Mouse (Mus musculus): ENCODE measurements at regions not wholly inside any gene's neighbourhood (a gene's known extent, or its start where the extent isn't known, plus 50 kb on each side); places are given as distances from the start of the nearest gene placed in this dataset.

- WGBS = 56% methylated on average over 4 of the region's 4 CpGs
- H3K4me2 ChIP-seq (replicated peaks) = no peak overlapping the region
- no peaks in the 10 kb centered on the region for H3K36me3 ChIP-seq
- no peak overlapping the region for H3K4me3 ChIP-seq
- no peak overlapping the region for H3K27ac ChIP-seq (replicated peaks)
- no peaks in the 10 kb centered on the region for H3K4me1 ChIP-seq
- no peaks in the 10 kb centered on the region for H3K9me3 ChIP-seq
- 0 out of 2 replicates have a peak, but pooled peaks cover 5% of the 10 kb centered on the region for H3K27me3 ChIP-seq
- no peak for ATAC-seq (replicated peaks)
- no peak overlapping the region for H3K9ac ChIP-seq (replicated peaks)
Observed at GRCm38 (mm10) chr2:180396664-180397377, 59.2 kb upstream of the Slco4a1 start.

DNA sequence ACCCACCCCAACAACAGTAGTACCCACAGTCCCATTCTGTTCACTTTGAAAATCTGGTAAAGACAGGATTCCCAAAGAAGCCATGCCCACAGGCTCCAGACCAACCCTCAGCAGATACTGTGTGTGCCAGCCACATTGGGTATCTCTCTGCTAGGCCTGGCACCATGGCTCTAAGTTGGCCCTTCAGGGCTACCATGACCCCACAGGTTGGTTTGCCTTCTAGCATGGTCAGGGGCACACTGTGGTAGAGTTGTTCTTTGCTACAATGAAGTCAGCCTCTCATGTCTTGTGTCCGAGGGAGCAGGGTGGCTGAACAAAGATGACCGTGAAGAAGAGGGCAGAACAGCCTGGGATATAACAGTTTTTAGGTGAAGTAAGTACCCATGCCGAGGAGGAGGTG, 59.8 kb upstream of the Slco4a1 start:
- Histone ChIP-seq H3K36me3 (no peaks in the 10 kb centered on the region), H3K27ac (replicated peaks) (no peak overlapping the region), H3K4me1 (no peaks in the 10 kb centered on the region), H3K4me3 (no peak overlapping the region), H3K4me2 (replicated peaks) (no peak overlapping the region), H3K27me3 (0 out of 2 replicates have a peak, but pooled peaks cover 5% of the 10 kb centered on the region), H3K9me3 (no peaks in the 10 kb centered on the region), H3K9ac (replicated peaks) (no peak overlapping the region)
- WGBS = 73% methylated on average over 3 of the region's 3 CpGs
- ATAC-seq (replicated peaks) = no peak

- no peak overlapping the region for H3K27ac ChIP-seq (replicated peaks)
- ATAC-seq (replicated peaks) = no peak
- no peaks in the 10 kb centered on the region for H3K4me1 ChIP-seq
- H3K4me3 ChIP-seq = no peak overlapping the region
- 63% methylated on average over 11 of the region's 11 CpGs for WGBS
- no peak overlapping the region for H3K9ac ChIP-seq (replicated peaks)
- 0 out of 2 replicates have a peak, but pooled peaks cover 5% of the 10 kb centered on the region for H3K27me3 ChIP-seq
- no peaks in the 10 kb centered on the region for H3K9me3 ChIP-seq
- no peak overlapping the region for H3K4me2 ChIP-seq (replicated peaks)
- H3K36me3 ChIP-seq = no peaks in the 10 kb centered on the region
Observed at GRCm38 (mm10) chr2:180395279-180396034, 60.6 kb upstream of the Slco4a1 start.

GRCm38 (mm10) chr2:180392846-180393700, 58.6 kb upstream of the Gata5 start:
- no peak overlapping the region for H3K4me3 ChIP-seq
- no peak overlapping the region for H3K9ac ChIP-seq (replicated peaks)
- H3K27me3 ChIP-seq = peaks cover 11% of the 10 kb centered on the region; the same call in 1 of the 2 replicates
- no peak overlapping the region for H3K4me2 ChIP-seq (replicated peaks)
- no peaks in the 10 kb centered on the region for H3K9me3 ChIP-seq
- no peaks in the 10 kb centered on the region for H3K36me3 ChIP-seq
- no peaks in the 10 kb centered on the region for H3K4me1 ChIP-seq
- no peak overlapping the region for H3K27ac ChIP-seq (replicated peaks)
- no peak for ATAC-seq (replicated peaks)
- 61% methylated on average over 16 of the region's 16 CpGs for WGBS

DNA sequence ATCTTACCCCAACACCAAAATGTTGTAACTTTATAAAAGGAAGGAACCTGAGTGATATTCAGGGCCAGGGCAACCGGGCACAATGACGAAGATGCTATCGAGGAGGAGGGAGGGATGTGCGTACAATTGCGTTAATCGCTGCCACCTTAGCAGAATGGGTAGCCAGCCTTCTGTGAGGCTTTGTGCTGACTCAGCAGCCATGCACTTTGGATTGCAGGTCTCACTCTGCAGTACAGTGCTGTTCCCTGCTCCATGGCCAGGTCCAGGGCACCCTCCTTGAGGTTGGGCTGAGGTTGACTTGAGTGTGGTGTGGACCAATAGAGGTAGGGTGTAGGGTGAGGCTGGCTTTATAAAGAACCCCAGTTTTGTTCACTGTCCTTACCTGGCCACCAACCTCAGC, 57.8 kb upstream of the Gata5 start:
- 85% methylated on average over 6 of the region's 6 CpGs for WGBS
- H3K4me1 ChIP-seq = no peaks in the 10 kb centered on the region
- H3K9me3 ChIP-seq = no peaks in the 10 kb centered on the region
- H3K27me3 ChIP-seq = peaks cover 18% of the 10 kb centered on the region
- no peak overlapping the region for H3K27ac ChIP-seq (replicated peaks)
- no peaks in the 10 kb centered on the region for H3K36me3 ChIP-seq
- H3K4me2 ChIP-seq (replicated peaks) = no peak overlapping the region
- ATAC-seq (replicated peaks) = no peak
- no peak overlapping the region for H3K9ac ChIP-seq (replicated peaks)
- H3K4me3 ChIP-seq = no peak overlapping the region

- H3K4me3 ChIP-seq = no peak overlapping the region
- no peaks in the 10 kb centered on the region for H3K36me3 ChIP-seq
- no peak overlapping the region for H3K4me2 ChIP-seq (replicated peaks)
- H3K9ac ChIP-seq (replicated peaks) = no peak overlapping the region
- peaks cover 27% of the 10 kb centered on the region for H3K27me3 ChIP-seq
- ATAC-seq (replicated peaks) = no peak
- 87% methylated on average over 3 of the region's 3 CpGs for WGBS
- H3K9me3 ChIP-seq = no peaks in the 10 kb centered on the region
- no peak overlapping the region for H3K27ac ChIP-seq (replicated peaks)
- H3K4me1 ChIP-seq = peaks cover 4% of the 10 kb centered on the region
Observed at GRCm38 (mm10) chr2:180391349-180391748, 56.9 kb upstream of the Gata5 start.

DNA sequence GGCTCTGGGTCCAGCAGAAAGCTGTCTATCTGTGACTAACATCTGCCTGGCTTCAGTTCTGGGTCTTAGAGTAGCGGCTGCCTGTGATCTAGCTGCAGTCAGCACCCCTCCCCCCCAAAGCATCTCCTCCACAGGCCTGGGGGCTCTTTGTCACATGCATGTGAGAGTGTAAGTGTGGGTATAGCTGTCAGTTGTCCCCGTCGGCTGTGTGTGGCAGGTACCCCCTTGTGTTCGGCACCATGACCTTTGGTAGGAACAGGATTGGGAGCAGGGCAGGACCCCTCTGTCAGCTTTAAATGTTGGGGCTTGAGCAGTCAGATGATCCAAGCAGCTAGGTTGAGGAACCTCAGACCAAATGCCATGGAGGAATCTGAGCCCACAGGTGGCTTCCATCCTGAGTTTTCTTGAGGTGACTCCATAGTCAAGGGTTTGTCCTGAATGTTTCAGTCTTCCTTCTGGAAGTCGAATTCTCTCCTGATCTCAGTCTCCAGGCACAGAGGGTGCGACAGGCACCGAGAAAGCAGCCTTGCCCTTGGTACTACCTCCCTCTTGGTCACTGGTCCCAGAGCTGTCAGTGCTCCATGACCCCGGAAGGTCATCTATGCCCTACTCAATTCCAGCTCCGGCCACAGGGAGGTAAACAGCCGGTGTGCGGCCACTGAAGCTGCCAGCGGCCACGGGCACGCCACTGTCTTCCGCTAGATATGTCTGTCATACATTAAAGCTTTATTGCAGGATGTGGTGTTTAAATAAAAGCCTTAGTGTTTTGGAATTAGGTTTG, 55.9 kb upstream of the Gata5 start:
- Histone ChIP-seq H3K4me1 (peaks cover 11% of the 10 kb centered on the region), H3K27ac (replicated peaks) (no peak overlapping the region), H3K9ac (replicated peaks) (no peak overlapping the region), H3K36me3 (no peaks in the 10 kb centered on the region), H3K4me2 (replicated peaks) (no peak overlapping the region), H3K9me3 (no peaks in the 10 kb centered on the region), H3K4me3 (no peak overlapping the region), H3K27me3 (peaks cover 35% of the 10 kb centered on the region)
- WGBS = 83% methylated on average over 15 of the region's 15 CpGs
- no peak for ATAC-seq (replicated peaks)

DNA sequence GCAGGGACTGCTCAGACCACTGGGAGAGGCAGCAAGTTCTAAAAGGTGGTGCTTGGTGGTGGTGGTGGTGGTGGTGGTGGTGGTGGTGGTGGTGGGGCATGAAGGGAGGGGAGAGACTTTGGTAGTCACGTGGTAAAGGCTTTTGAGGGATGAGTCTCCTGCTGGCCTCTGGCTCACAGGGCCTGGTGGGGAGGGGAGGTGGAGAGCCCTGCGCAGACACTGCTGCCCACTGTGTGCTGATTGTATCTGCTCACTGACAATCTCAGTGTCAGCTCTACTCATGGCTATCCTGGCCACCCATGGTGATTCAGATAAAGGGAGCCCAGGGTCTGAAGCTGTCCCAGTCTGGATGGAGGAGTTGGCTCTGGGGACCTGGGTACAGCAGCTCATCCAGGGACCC, 55.0 kb upstream of the Gata5 start:
- H3K36me3 ChIP-seq = no peaks in the 10 kb centered on the region
- H3K27ac ChIP-seq (replicated peaks) = no peak overlapping the region
- peaks cover 15% of the 10 kb centered on the region for H3K4me1 ChIP-seq
- H3K9me3 ChIP-seq = no peaks in the 10 kb centered on the region
- H3K4me3 ChIP-seq = no peak overlapping the region
- peaks cover 44% of the 10 kb centered on the region for H3K27me3 ChIP-seq
- ATAC-seq (replicated peaks) = no peak
- H3K4me2 ChIP-seq (replicated peaks) = no peak overlapping the region
- 25% methylated on average over 2 of the region's 2 CpGs for WGBS
- H3K9ac ChIP-seq (replicated peaks) = no peak overlapping the region

GRCm38 (mm10) chr2:180389013-180389412, 54.5 kb upstream of the Gata5 start:
- Histone ChIP-seq H3K27ac (replicated peaks) (no peak overlapping the region), H3K9me3 (no peaks in the 10 kb centered on the region), H3K4me1 (peaks cover 15% of the 10 kb centered on the region), H3K27me3 (peaks cover 48% of the 10 kb centered on the region), H3K4me2 (replicated peaks) (no peak overlapping the region), H3K36me3 (no peaks in the 10 kb centered on the region), H3K9ac (replicated peaks) (no peak overlapping the region), H3K4me3 (no peak overlapping the region)
- WGBS = 50% methylated on average over 12 of the region's 12 CpGs
- no peak for ATAC-seq (replicated peaks)

GRCm38 (mm10) chr2:180388122-180388521, 53.6 kb upstream of the Gata5 start:
- no peak overlapping the region for H3K9ac ChIP-seq (replicated peaks)
- no peak for ATAC-seq (replicated peaks)
- H3K9me3 ChIP-seq = no peaks in the 10 kb centered on the region
- H3K36me3 ChIP-seq = no peaks in the 10 kb centered on the region
- H3K4me2 ChIP-seq (replicated peaks) = no peak overlapping the region
- H3K27ac ChIP-seq (replicated peaks) = no peak overlapping the region
- peaks cover 15% of the 10 kb centered on the region for H3K4me1 ChIP-seq
- H3K4me3 ChIP-seq = no peak overlapping the region
- WGBS = 78% methylated on average over 5 of the region's 5 CpGs
- H3K27me3 ChIP-seq = peaks cover 52% of the 10 kb centered on the region

DNA sequence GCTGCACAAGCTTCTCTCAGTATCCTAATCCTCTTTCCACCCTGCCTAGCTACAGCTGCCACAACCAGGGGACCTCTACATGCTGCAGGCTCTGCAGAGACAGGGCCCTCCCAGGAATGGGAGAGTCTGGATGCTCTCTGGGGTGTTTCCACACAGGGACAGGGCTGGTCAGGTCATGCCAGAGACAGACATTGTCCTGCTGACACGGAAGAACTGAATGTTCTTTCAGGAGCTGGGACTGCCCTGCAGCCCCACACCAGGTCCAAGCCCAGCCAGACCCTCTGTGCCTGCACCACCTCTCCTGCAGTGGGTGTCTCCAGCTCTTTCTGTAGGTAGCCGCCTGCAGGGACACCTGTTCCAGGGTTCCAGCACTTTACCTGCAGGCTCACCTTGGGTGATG, 52.8 kb upstream of the Gata5 start:
- 40% methylated on average over 2 of the region's 2 CpGs for WGBS
- Histone ChIP-seq H3K4me3 (no peak overlapping the region), H3K4me2 (replicated peaks) (no peak overlapping the region), H3K9me3 (no peaks in the 10 kb centered on the region), H3K36me3 (no peaks in the 10 kb centered on the region), H3K27me3 (peaks cover 50% of the 10 kb centered on the region), H3K9ac (replicated peaks) (no peak overlapping the region), H3K4me1 (peaks cover 15% of the 10 kb centered on the region), H3K27ac (replicated peaks) (no peak overlapping the region)
- no peak for ATAC-seq (replicated peaks)
